Mouse (Mus musculus): ENCODE measurements around the gene Slc11a2. TPM values are rescaled to one million over a fixed set of nuclear protein-coding genes. Genes with fewer than 3 reads are reported as not detected.

Gene Slc11a2
- polyA plus RNA-seq, 1 experiment from 2014 or later = 22.8 TPM

DNA sequence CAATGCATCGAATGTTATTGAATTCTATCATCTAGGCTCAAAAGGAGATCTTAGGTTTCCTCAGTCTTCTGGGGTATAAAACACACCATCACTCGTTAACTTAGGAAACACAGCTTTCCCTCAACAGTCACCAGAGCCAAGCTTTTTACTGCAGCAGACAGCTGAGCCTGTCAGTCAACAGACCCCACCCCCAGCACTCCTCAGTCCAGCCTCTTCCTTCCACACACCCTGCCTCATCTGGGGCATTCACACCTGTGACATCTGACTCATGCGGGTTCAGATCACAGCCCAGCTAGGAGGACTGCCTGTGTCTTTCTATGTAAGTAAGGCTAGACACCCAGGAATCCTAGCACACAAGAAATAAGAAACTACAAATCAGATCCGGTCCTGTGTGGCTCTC is 10.9 kb downstream of the Slc11a2 start:
- no peak for ATAC-seq (ENCODE audit: low FRiP score, low read depth)
- Histone ChIP-seq H3K27ac (replicated peaks) (no peak overlapping the region), H3K27me3 (no peaks in the 10 kb centered on the region), H3K4me3 (no peak overlapping the region), H3K4me1 (peaks cover 4% of the 10 kb centered on the region; the same call in 1 of the 2 replicates), H3K36me3 (peaks cover 19% of the 10 kb centered on the region; the same call in 1 of the 2 replicates), H3K9me3 (no peaks in the 10 kb centered on the region), H3K4me2 (replicated peaks) (no peak overlapping the region), H3K9ac (replicated peaks) (no peak overlapping the region)
- 81% methylated on average over 4 of the region's 4 CpGs for WGBS

DNA sequence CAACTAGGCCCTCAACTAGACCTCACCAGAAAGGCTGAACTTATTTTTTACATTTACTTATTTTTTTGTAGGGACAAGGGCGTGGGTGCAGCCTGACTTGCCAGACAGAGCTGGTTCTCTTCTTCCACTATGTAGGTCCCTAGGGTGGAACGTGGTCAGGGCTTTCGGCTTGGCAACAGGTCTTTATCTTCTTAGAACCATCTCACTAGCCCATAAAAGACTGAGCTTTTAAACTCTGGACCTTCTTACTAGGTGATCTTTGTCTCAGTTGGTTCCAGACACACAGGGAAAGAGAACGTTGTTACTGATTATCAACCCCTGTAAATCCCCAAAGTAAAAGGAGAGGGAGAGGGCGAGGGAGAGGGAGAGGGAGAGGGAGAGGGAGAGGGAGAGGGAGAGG is 11.6 kb downstream of the Slc11a2 start:
- Histone ChIP-seq H3K4me2 (replicated peaks) (no peak overlapping the region), H3K4me1 (peaks cover 4% of the 10 kb centered on the region; the same call in 1 of the 2 replicates), H3K27me3 (no peaks in the 10 kb centered on the region), H3K36me3 (peaks cover 23% of the 10 kb centered on the region), H3K27ac (replicated peaks) (no peak overlapping the region), H3K4me3 (no peak overlapping the region), H3K9ac (replicated peaks) (no peak overlapping the region), H3K9me3 (no peaks in the 10 kb centered on the region)
- no peak for ATAC-seq (ENCODE audit: low FRiP score, low read depth)
- 76% methylated on average over 4 of the region's 5 CpGs for WGBS

GRCm38 (mm10) chr15:100411731-100412130 is 13.1 kb downstream of the Slc11a2 start:
- 88% methylated on average over 5 of the region's 5 CpGs for WGBS
- no peak overlapping the region for H3K9ac ChIP-seq (replicated peaks)
- no peak for ATAC-seq (ENCODE audit: low FRiP score, low read depth)
- H3K4me2 ChIP-seq (replicated peaks) = no peak overlapping the region
- H3K36me3 ChIP-seq = peaks cover 38% of the 10 kb centered on the region
- H3K9me3 ChIP-seq = no peaks in the 10 kb centered on the region
- H3K27ac ChIP-seq (replicated peaks) = no peak overlapping the region
- H3K4me3 ChIP-seq = no peak overlapping the region
- H3K27me3 ChIP-seq = no peaks in the 10 kb centered on the region
- no peaks in the 10 kb centered on the region for H3K4me1 ChIP-seq

GRCm38 (mm10) chr15:100410918-100411672 is 13.8 kb downstream of the Slc11a2 start:
- no peak overlapping the region for H3K4me2 ChIP-seq (replicated peaks)
- ATAC-seq (ENCODE audit: low FRiP score, low read depth) = no peak
- no peaks in the 10 kb centered on the region for H3K4me1 ChIP-seq
- no peak overlapping the region for H3K9ac ChIP-seq (replicated peaks)
- no peak overlapping the region for H3K4me3 ChIP-seq
- H3K27me3 ChIP-seq = no peaks in the 10 kb centered on the region
- H3K36me3 ChIP-seq = peaks cover 41% of the 10 kb centered on the region
- no peaks in the 10 kb centered on the region for H3K9me3 ChIP-seq
- WGBS = 69% methylated on average over 14 of the region's 14 CpGs
- no peak overlapping the region for H3K27ac ChIP-seq (replicated peaks)

GRCm38 (mm10) chr15:100406088-100406487 is 18.8 kb downstream of the Slc11a2 start:
- H3K27me3 ChIP-seq = no peaks in the 10 kb centered on the region
- no peak overlapping the region for H3K4me2 ChIP-seq (replicated peaks)
- no peak overlapping the region for H3K27ac ChIP-seq (replicated peaks)
- H3K36me3 ChIP-seq = peaks cover 84% of the 10 kb centered on the region
- H3K9ac ChIP-seq (replicated peaks) = no peak overlapping the region
- 93% methylated on average over 5 of the region's 5 CpGs for WGBS
- H3K4me1 ChIP-seq = no peaks in the 10 kb centered on the region
- H3K9me3 ChIP-seq = no peaks in the 10 kb centered on the region
- no peak overlapping the region for H3K4me3 ChIP-seq
- ATAC-seq (ENCODE audit: low FRiP score, low read depth) = no peak

GRCm38 (mm10) chr15:100403318-100404000 is 21.4 kb downstream of the Slc11a2 start:
- peaks cover 93% of the 10 kb centered on the region for H3K36me3 ChIP-seq
- WGBS = 94% methylated on average over 16 of the region's 16 CpGs
- H3K9me3 ChIP-seq = no peaks in the 10 kb centered on the region
- no peak overlapping the region for H3K9ac ChIP-seq (replicated peaks)
- no peaks in the 10 kb centered on the region for H3K4me1 ChIP-seq
- no peaks in the 10 kb centered on the region for H3K27me3 ChIP-seq
- no peak overlapping the region for H3K4me2 ChIP-seq (replicated peaks)
- ATAC-seq (ENCODE audit: low FRiP score, low read depth) = no peak
- H3K27ac ChIP-seq (replicated peaks) = no peak overlapping the region
- H3K4me3 ChIP-seq = no peak overlapping the region

- ATAC-seq (ENCODE audit: low FRiP score, low read depth) = no peak
- Histone ChIP-seq H3K4me3 (no peak overlapping the region), H3K4me1 (no peaks in the 10 kb centered on the region), H3K9ac (replicated peaks) (no peak overlapping the region), H3K27ac (replicated peaks) (no peak overlapping the region), H3K27me3 (no peaks in the 10 kb centered on the region), H3K36me3 (peaks cover 93% of the 10 kb centered on the region), H3K4me2 (replicated peaks) (no peak overlapping the region), H3K9me3 (no peaks in the 10 kb centered on the region)
- 96% methylated on average over 4 of the region's 4 CpGs for WGBS
Measured at GRCm38 (mm10) chr15:100402798-100403197, 22.1 kb downstream of the Slc11a2 start.

- Histone ChIP-seq H3K9ac (replicated peaks) (no peak overlapping the region), H3K36me3 (peaks cover 93% of the 10 kb centered on the region), H3K27me3 (no peaks in the 10 kb centered on the region), H3K27ac (replicated peaks) (no peak overlapping the region), H3K4me2 (replicated peaks) (no peak overlapping the region), H3K4me3 (no peak overlapping the region), H3K4me1 (no peaks in the 10 kb centered on the region), H3K9me3 (no peaks in the 10 kb centered on the region)
- 90% methylated on average over 14 of the region's 14 CpGs for WGBS
- ATAC-seq (ENCODE audit: low FRiP score, low read depth) = no peak
Measured at GRCm38 (mm10) chr15:100402347-100402746, 22.5 kb downstream of the Slc11a2 start.

DNA sequence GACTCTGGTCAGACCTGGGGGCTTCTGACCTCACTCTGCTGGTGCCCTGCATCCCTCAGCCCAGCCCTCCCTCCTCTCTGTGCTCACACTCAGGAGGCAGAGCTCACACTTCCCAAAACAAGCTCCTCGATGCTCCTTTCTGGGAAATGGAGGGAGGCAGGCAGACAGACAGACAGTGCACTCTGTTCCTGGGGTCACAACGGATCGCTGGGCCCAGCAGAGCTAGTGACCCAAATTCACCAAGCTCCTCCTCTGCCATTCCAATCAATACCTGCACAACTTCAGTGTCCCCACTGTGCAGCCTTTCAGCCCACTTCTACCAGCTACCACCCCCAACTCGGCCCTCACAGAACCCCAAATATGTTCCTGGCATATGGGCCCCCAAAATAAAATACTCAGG is 23.1 kb downstream of the Slc11a2 start:
- no peaks in the 10 kb centered on the region for H3K27me3 ChIP-seq
- H3K9ac ChIP-seq (replicated peaks) = no peak overlapping the region
- no peak overlapping the region for H3K4me2 ChIP-seq (replicated peaks)
- 94% methylated on average over 4 of the region's 4 CpGs for WGBS
- no peak overlapping the region for H3K27ac ChIP-seq (replicated peaks)
- H3K36me3 ChIP-seq = peaks cover 94% of the 10 kb centered on the region
- no peak overlapping the region for H3K4me3 ChIP-seq
- no peak for ATAC-seq (ENCODE audit: low FRiP score, low read depth)
- H3K4me1 ChIP-seq = no peaks in the 10 kb centered on the region
- no peaks in the 10 kb centered on the region for H3K9me3 ChIP-seq

GRCm38 (mm10) chr15:100400592-100401250 is 24.2 kb downstream of the Slc11a2 start:
- no peak overlapping the region for H3K9ac ChIP-seq (replicated peaks)
- 95% methylated on average over 16 of the region's 16 CpGs for WGBS
- no peaks in the 10 kb centered on the region for H3K27me3 ChIP-seq
- no peak overlapping the region for H3K27ac ChIP-seq (replicated peaks)
- H3K4me3 ChIP-seq = no peak overlapping the region
- ATAC-seq (ENCODE audit: low FRiP score, low read depth) = no peak
- H3K9me3 ChIP-seq = no peaks in the 10 kb centered on the region
- H3K4me2 ChIP-seq (replicated peaks) = no peak overlapping the region
- H3K36me3 ChIP-seq = peaks cover 96% of the 10 kb centered on the region
- H3K4me1 ChIP-seq = no peaks in the 10 kb centered on the region

GRCm38 (mm10) chr15:100395561-100395960 is 29.3 kb downstream of the Slc11a2 start:
- no peak overlapping the region for H3K4me2 ChIP-seq (replicated peaks)
- no peak overlapping the region for H3K4me3 ChIP-seq
- H3K27ac ChIP-seq (replicated peaks) = no peak overlapping the region
- no peak overlapping the region for H3K9ac ChIP-seq (replicated peaks)
- H3K4me1 ChIP-seq = no peaks in the 10 kb centered on the region
- H3K27me3 ChIP-seq = no peaks in the 10 kb centered on the region
- H3K36me3 ChIP-seq = peaks cover 75% of the 10 kb centered on the region
- WGBS = 97% methylated on average over 3 of the region's 3 CpGs
- H3K9me3 ChIP-seq = no peaks in the 10 kb centered on the region
- ATAC-seq (ENCODE audit: low FRiP score, low read depth) = no peak

GRCm38 (mm10) chr15:100393016-100393415 is 31.9 kb downstream of the Slc11a2 start:
- Histone ChIP-seq H3K9ac (replicated peaks) (no peak overlapping the region), H3K9me3 (no peaks in the 10 kb centered on the region), H3K27ac (replicated peaks) (no peak overlapping the region), H3K4me2 (replicated peaks) (no peak overlapping the region), H3K4me1 (no peaks in the 10 kb centered on the region), H3K27me3 (no peaks in the 10 kb centered on the region), H3K36me3 (peaks cover 51% of the 10 kb centered on the region), H3K4me3 (no peak overlapping the region)
- WGBS = 92% methylated on average over 11 of the region's 11 CpGs
- no peak for ATAC-seq (ENCODE audit: low FRiP score, low read depth)
